Mouse (Mus musculus) bone marrow macrophage, adult 2 months (primary cell): Measurements from ENCODE around the gene Arrdc5. TPM values are rescaled to one million over a fixed set of nuclear protein-coding genes. Genes with fewer than 3 reads are reported as not detected.
A peak's percentile ranks its signal among the peaks of the same experiment; 100 is the strongest.

ENCODE experiments used
- H3K27ac ChIP-seq: 2 replicates; pipeline ENCODE4 v1.5.1; 2012; ENCODE audit warnings: low read depth, low read length; ENCODE audit not compliant: insufficient read depth
- H3K4me1 ChIP-seq: 2 replicates; pipeline ENCODE4 v1.6.1; 2012; ENCODE audit warnings: low read length; ENCODE audit not compliant: control insufficient read depth, insufficient read depth
- H3K4me3 ChIP-seq: 2 replicates; pipeline ENCODE4 v1.5.1; 2012; ENCODE audit warnings: mild to moderate bottlenecking, low read length, moderate library complexity; ENCODE audit not compliant: insufficient read depth
- CTCF ChIP-seq: IDR thresholded peaks from 2 replicates; pipeline ENCODE4 v1.5.1; 2012; ENCODE audit warnings: low read depth, mild to moderate bottlenecking, low read length, moderate library complexity
- POLR2A ChIP-seq: IDR thresholded peaks from 2 replicates; pipeline ENCODE4 v1.6.1; 2012; ENCODE audit warnings: mild to moderate bottlenecking, low read depth, low read length, borderline replicate concordance
- polyA plus RNA-seq: library from polyadenylated mRNA; stranded (reverse); fragments of >200 nt; gene quantifications from 2 replicates; pipeline ENCODE4 v1.2.4, GENCODE M21; 2012; ENCODE audit not compliant: missing spikeins, insufficient read depth, insufficient read length

Gene Arrdc5
- polyA plus RNA-seq, 1 experiment = not detected

DNA sequence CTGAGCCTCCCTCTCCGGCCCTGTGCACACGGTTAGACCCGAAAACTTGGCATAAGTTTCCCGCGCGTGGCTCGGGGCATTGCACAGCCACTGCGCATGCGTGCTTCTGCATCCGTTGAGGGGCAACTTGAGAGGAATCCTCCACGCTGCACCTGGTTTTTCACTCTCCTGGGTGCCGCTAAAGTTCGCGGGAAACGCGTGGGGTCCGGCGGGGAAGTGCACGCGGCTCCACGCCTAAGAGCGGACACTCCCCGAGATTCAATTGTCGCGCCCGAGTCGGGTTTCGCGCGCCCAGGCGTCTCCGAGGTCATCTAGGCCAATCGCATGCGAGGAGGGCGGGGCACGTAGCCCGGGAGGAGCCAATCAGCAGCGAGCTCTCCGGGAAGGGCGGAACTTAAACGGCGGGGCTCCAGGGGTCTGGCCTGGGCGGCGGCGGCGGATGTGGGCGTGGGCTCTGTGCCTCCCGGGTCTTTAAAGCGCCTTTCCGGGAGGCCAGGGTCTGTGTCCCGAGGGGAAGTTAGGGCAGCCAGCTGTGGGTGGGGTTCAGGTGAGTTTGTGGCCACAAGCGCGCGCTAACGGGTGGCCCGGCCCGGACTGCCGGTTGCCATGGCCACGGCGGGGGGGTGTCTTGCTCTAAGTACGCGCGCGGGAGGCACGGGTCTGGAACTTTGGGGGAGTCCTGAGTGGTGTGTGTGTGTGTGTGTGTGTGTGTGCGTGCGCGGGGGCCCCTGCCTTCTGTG, 3.9 kb upstream of the Arrdc5 start:
- TF ChIP-seq CTCF (no peak), POLR2A (no peak)
- peak overlapping the region; percentile 66 for H3K27ac ChIP-seq
- H3K4me1 ChIP-seq = peaks cover 6% of the 10 kb centered on the region
- peak overlapping the region; percentile 85 for H3K4me3 ChIP-seq

- Histone ChIP-seq H3K27ac (peak within 1 kb of the TSS; percentile 66), H3K4me1 (peaks cover 6% of the 10 kb centered on the region), H3K4me3 (peak within 1 kb of the TSS; percentile 85)
- TF ChIP-seq CTCF (no peak), POLR2A (no peak)
Measured at GRCm38 (mm10) chr17:56303160-56303846, 3.2 kb upstream of the Arrdc5 start, which contains the start of gene Uhrf1. Gene Uhrf1, plus strand, starts transcription at chr17:56303321.

- Histone ChIP-seq H3K4me1 (peaks cover 6% of the 10 kb centered on the region), H3K4me3 (no peak overlapping the region), H3K27ac (no peak overlapping the region)
- TF ChIP-seq CTCF (no peak), POLR2A (no peak)
Measured at GRCm38 (mm10) chr17:56302363-56302996, 2.4 kb upstream of the Arrdc5 start.

GRCm38 (mm10) chr17:56298238-56298637, 1.8 kb downstream of the Arrdc5 start:
- Histone ChIP-seq H3K27ac (no peak overlapping the region), H3K4me3 (no peak overlapping the region), H3K4me1 (peaks cover 3% of the 10 kb centered on the region; the same call in 1 of the 2 replicates)
- no peak for TF ChIP-seq POLR2A
- TF ChIP-seq CTCF = no peak

GRCm38 (mm10) chr17:56296201-56296600, 3.9 kb downstream of the Arrdc5 start:
- TF ChIP-seq POLR2A = no peak
- TF ChIP-seq CTCF = no peak
- Histone ChIP-seq H3K4me3 (no peak overlapping the region), H3K27ac (no peak overlapping the region), H3K4me1 (peaks cover 4% of the 10 kb centered on the region)

DNA sequence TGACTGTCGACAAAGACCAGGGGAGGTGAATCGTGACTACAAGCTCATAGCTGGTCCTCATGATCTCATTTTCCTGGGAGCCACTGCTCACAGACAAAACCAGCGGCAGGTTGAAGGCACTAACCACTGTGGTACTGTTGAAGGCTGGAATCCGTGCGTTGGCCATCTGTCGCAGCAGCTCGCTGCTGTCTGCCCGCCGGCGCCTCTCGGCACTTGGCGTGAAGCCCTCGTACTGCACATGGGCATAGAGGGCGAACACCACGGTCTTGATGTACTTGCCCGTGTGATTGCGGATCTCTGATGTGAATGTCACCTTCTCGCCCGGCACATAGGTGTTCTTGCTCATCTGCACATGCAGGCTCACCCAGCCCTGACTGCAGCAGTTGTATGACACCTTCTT, 5.8 kb downstream of the Arrdc5 start:
- TF ChIP-seq POLR2A (no peak), CTCF (no peak)
- Histone ChIP-seq H3K4me3 (no peak overlapping the region), H3K4me1 (peaks cover 6% of the 10 kb centered on the region), H3K27ac (no peak overlapping the region)

- H3K4me3 ChIP-seq = no peak overlapping the region
- no peak overlapping the region for H3K27ac ChIP-seq
- TF ChIP-seq CTCF (no peak), POLR2A (no peak)
- peaks cover 10% of the 10 kb centered on the region for H3K4me1 ChIP-seq
Measured at GRCm38 (mm10) chr17:56293291-56293690, 6.8 kb downstream of the Arrdc5 start.

GRCm38 (mm10) chr17:56292531-56293222, 7.4 kb downstream of the Arrdc5 start, which contains the start of gene Plin3:
Gene Plin3, minus strand, starts transcription at chr17:56292873.
- TF ChIP-seq CTCF (no peak), POLR2A (no peak)
- no peak within 1 kb of the TSS for H3K27ac ChIP-seq
- H3K4me3 ChIP-seq = no peak within 1 kb of the TSS
- peaks cover 17% of the 10 kb centered on the region for H3K4me1 ChIP-seq

GRCm38 (mm10) chr17:56291826-56292475, 8.1 kb downstream of the Arrdc5 start:
- Histone ChIP-seq H3K27ac (no peak overlapping the region), H3K4me3 (no peak overlapping the region), H3K4me1 (peaks cover 21% of the 10 kb centered on the region)
- TF ChIP-seq POLR2A (no peak), CTCF (no peak)
